Mouse (Mus musculus) G1E (cell line): ENCODE data around the gene Map3k21. TPM values are rescaled to one million over a fixed set of nuclear protein-coding genes. Genes with fewer than 3 reads are reported as not detected.

Source experiments
- ATAC-seq: 2 replicates; pipeline ENCODE4 v1.8.0; 2016; ENCODE audit warnings: mild to moderate bottlenecking; ENCODE audit not compliant: insufficient number of reproducible peaks, poor library complexity, low FRiP score, severe bottlenecking; ENCODE audit errors: extremely low read depth
- DNase-seq: peaks from one replicate; pipeline ENCODE4 v3.0.0; 2012; ENCODE audit warnings: low spot score
- H3K27me3 ChIP-seq: 2 replicates; pipeline ENCODE4 v1.6.1; 2012; ENCODE audit warnings: mild to moderate bottlenecking, low read length, inconsistent platforms; ENCODE audit not compliant: insufficient read depth
- H3K36me3 ChIP-seq: replicated peaks from 2 replicates; pipeline ENCODE3; 2012; ENCODE audit warnings: mild to moderate bottlenecking, inconsistent platforms
- H3K4me1 ChIP-seq: 2 replicates; pipeline ENCODE4 v1.6.1; 2012; ENCODE audit warnings: low read depth, low read length, inconsistent platforms, mixed read lengths; ENCODE audit not compliant: insufficient read depth
- H3K4me3 ChIP-seq: 2 replicates; pipeline ENCODE4 v1.5.1; 2012; ENCODE audit warnings: low read depth, mild to moderate bottlenecking, inconsistent platforms, low read length, moderate library complexity, mixed read lengths
- H3K9me3 ChIP-seq: replicated peaks from 2 replicates; pipeline ENCODE4 v1.6.1; 2012; ENCODE audit warnings: inconsistent platforms
- CTCF ChIP-seq: IDR thresholded peaks from 2 replicates; pipeline ENCODE4 v1.5.1; 2012; ENCODE audit warnings: low read depth, low read length, inconsistent platforms, mixed read lengths
- GATA1 ChIP-seq: IDR thresholded peaks from 2 replicates; pipeline ENCODE4 v1.6.1; 2012; ENCODE audit warnings: borderline replicate concordance, low read length, inconsistent platforms, mixed read lengths
- GATA2 ChIP-seq: IDR thresholded peaks from 2 replicates; pipeline ENCODE4 v1.6.1; 2012; ENCODE audit warnings: low read depth, low read length, inconsistent platforms, borderline replicate concordance
- POLR2AphosphoS5 ChIP-seq: IDR thresholded peaks from 2 replicates; pipeline ENCODE4 v1.6.1; 2012; ENCODE audit warnings: low read depth, low read length, inconsistent platforms; ENCODE audit not compliant: insufficient replicate concordance
- TAL1 ChIP-seq: conservative IDR thresholded peaks from 2 replicates; pipeline ENCODE4 v1.6.1; 2012; ENCODE audit warnings: low read depth, low read length, inconsistent platforms, mixed read lengths
- polyA plus RNA-seq: library from polyadenylated mRNA; stranded (reverse); fragments of >175 nt; gene quantifications from 2 replicates; pipeline ENCODE4 v1.2.3, GENCODE M21; 2012
- total RNA-seq, 2 experiments: library from RNA; stranded (forward) in 1 of 2; stranded (reverse) in 1 of 2; fragments of 200-1000 nt in 1 of 2; fragments of >200 nt in 1 of 2; fragmentation: Nextera tagmentation in 1 of 2; gene quantifications; 2 replicates each; pipeline ENCODE4 v1.2.3; 2014 to 2017

Gene Map3k21
- total and polyA plus RNA-seq, 3 experiments = 0.05 TPM; not detected in 2

GRCm38 (mm10) chr8:125920281-125920680 is 10.0 kb downstream of the Map3k21 start:
- Histone ChIP-seq H3K4me1 (no peaks in the 10 kb centered on the region), H3K27me3 (no peaks in the 10 kb centered on the region), H3K36me3 (no peaks in the 10 kb centered on the region), H3K9me3 (peaks cover 79% of the 10 kb centered on the region), H3K4me3 (no peak overlapping the region)
- no peak for ATAC-seq
- TF ChIP-seq GATA2 (no peak), GATA1 (no peak), POLR2AphosphoS5 (no peak), TAL1 (no peak), CTCF (no peak)
- DNase-seq = no peak

- ATAC-seq (no peak), DNase-seq (no peak)
- H3K4me1 ChIP-seq = no peaks in the 10 kb centered on the region
Observed at GRCm38 (mm10) chr8:125920761-125921160, 10.5 kb downstream of the Map3k21 start.

GRCm38 (mm10) chr8:125922333-125922732 is 12.1 kb downstream of the Map3k21 start:
- ATAC-seq (no peak), DNase-seq (no peak)
- H3K9me3 ChIP-seq = peaks cover 75% of the 10 kb centered on the region
- H3K4me1 ChIP-seq = no peaks in the 10 kb centered on the region
- peaks cover 3% of the 10 kb centered on the region; the same call in 1 of the 2 replicates for H3K27me3 ChIP-seq
- H3K36me3 ChIP-seq = no peaks in the 10 kb centered on the region
- no peak for TF ChIP-seq GATA2
- TF ChIP-seq GATA1 = no peak
- no peak for TF ChIP-seq TAL1
- no peak for TF ChIP-seq CTCF
- no peak for TF ChIP-seq POLR2AphosphoS5
- H3K4me3 ChIP-seq = no peak overlapping the region

More at GRCm38 (mm10) chr8:125920761-125921160, 10.5 kb downstream of the Map3k21 start:
- H3K4me3 ChIP-seq = no peak overlapping the region
- H3K36me3 ChIP-seq = no peaks in the 10 kb centered on the region
- TF ChIP-seq GATA2 (no peak), POLR2AphosphoS5 (no peak), GATA1 (no peak), CTCF (no peak), TAL1 (no peak)
- H3K9me3 ChIP-seq = peaks cover 75% of the 10 kb centered on the region
- peaks cover under 1% of the 10 kb centered on the region; the same call in 1 of the 2 replicates for H3K27me3 ChIP-seq

GRCm38 (mm10) chr8:125926636-125927035 is 16.4 kb downstream of the Map3k21 start:
- H3K36me3 ChIP-seq = no peaks in the 10 kb centered on the region
- ATAC-seq (no peak), DNase-seq (no peak)

GRCm38 (mm10) chr8:125930276-125931046 is 20.2 kb downstream of the Map3k21 start:
- TF ChIP-seq POLR2AphosphoS5 (no peak), CTCF (no peak), GATA2 (no peak), GATA1 (no peak), TAL1 (no peak)
- Histone ChIP-seq H3K9me3 (peaks cover 79% of the 10 kb centered on the region), H3K36me3 (no peaks in the 10 kb centered on the region), H3K4me3 (no peak overlapping the region), H3K4me1 (no peaks in the 10 kb centered on the region), H3K27me3 (peaks cover 3% of the 10 kb centered on the region; the same call in 1 of the 2 replicates)
- no peak for DNase-seq
- ATAC-seq = no peak

More at GRCm38 (mm10) chr8:125926636-125927035, 16.4 kb downstream of the Map3k21 start:
- no peak for TF ChIP-seq POLR2AphosphoS5
- no peak for TF ChIP-seq GATA2
- TF ChIP-seq CTCF = no peak
- no peak for TF ChIP-seq GATA1
- Histone ChIP-seq H3K4me1 (no peaks in the 10 kb centered on the region), H3K9me3 (peaks cover 74% of the 10 kb centered on the region), H3K27me3 (peaks cover 3% of the 10 kb centered on the region; the same call in 1 of the 2 replicates), H3K4me3 (no peak overlapping the region)

GRCm38 (mm10) chr8:125931822-125932221 is 21.6 kb downstream of the Map3k21 start:
- no peak overlapping the region for H3K4me3 ChIP-seq
- TF ChIP-seq GATA2 (no peak), POLR2AphosphoS5 (no peak), TAL1 (no peak), CTCF (no peak), GATA1 (no peak)
- H3K27me3 ChIP-seq = no peaks in the 10 kb centered on the region
- no peak for ATAC-seq
- H3K4me1 ChIP-seq = no peaks in the 10 kb centered on the region
- H3K9me3 ChIP-seq = peaks cover 80% of the 10 kb centered on the region
- no peak for DNase-seq
- no peaks in the 10 kb centered on the region for H3K36me3 ChIP-seq
